Mouse (Mus musculus) embryonic fibroblast, embryonic 13.5 days (primary cell): ENCODE data around the gene Fgd1.

Experiments
- CTCF ChIP-seq: IDR thresholded peaks from 2 replicates; pipeline ENCODE4 v1.5.1; 2011; ENCODE audit warnings: mild to moderate bottlenecking, control low read depth, low read length, moderate library complexity, borderline replicate concordance; ENCODE audit not compliant: insufficient read depth
- POLR2A ChIP-seq: IDR thresholded peaks from 2 replicates; pipeline ENCODE4 v1.6.1; 2011; ENCODE audit warnings: low read depth, mild to moderate bottlenecking, control low read depth, low read length, moderate library complexity

DNA sequence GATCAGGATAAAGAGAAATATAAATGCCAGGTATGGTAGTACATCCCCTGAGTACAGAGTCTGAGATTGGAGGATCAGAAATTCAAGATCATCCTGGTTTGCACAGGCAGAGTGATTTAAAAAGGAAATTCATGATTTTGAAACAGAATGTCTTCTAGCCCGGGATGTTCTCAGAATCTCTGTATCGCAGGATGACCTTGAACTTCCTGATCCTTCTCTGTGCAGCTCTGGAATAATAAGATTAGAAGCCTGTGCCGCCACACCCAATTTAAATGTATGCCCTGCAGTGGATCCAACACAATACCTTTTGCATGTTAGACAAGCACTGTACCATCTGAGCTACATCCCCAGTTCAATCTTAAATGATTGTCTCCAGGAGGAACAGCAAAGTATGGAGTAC is 27.2 kb upstream of the Fgd1 start:
- TF ChIP-seq CTCF: no peak
- TF ChIP-seq POLR2A: no peak
